Mouse (Mus musculus): Measurements from ENCODE around the gene Wdr70. TPM values are rescaled to one million over a fixed set of nuclear protein-coding genes. Genes with fewer than 3 reads are reported as not detected.

Wdr70 gene
- total RNA-seq (2023) = 10 to 100 TPM; 35.2 to 35.8 TPM

DNA sequence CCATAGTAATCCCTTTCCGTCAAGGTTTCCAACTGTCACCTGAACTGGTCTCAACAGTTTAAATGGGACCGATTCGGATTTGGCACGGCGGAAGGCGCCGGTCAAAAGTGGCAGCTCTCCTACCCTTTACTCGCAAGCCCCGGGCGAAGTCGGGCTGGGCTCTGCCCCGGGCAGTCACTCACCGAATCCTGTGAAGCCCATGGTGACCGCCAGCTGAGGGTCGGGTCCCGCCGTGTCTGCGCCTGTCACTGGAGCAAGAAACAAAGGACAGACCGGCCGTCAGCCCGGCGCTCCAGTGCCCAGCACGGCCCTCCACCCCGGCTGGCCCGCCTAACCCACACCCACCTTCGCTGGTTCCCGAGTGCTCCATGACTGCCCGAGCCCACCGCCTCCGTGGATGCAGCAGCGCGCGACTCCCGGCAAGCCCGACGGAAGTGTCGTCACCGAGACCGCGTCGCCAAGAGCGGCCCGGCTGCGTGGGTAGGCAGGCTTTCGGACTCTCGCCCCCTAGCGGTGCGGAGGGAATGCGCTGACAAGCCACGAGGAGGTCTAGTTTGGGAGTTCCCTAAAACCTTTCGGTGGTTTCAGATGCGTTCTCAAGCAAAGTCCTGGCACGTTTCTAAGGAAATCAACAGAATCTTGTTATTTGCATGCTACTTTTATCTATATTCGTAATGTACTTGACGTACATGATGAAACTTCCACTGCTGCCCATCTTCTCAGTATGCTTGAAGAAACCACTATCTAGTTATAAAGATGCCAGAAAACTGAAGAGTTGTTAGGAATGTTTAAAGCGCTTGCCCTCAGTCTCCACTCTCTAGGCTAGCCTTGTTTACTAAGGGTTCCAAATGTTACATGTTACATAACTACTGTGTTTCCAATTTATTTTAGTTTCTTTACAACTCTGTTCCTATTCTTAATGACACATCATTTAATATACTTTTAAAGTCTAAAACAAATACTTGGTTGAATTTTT is at the start of gene Wdr70:
Wdr70 (minus strand) TSS at position 436 of the 976 bp plus-strand sequence.

DNA sequence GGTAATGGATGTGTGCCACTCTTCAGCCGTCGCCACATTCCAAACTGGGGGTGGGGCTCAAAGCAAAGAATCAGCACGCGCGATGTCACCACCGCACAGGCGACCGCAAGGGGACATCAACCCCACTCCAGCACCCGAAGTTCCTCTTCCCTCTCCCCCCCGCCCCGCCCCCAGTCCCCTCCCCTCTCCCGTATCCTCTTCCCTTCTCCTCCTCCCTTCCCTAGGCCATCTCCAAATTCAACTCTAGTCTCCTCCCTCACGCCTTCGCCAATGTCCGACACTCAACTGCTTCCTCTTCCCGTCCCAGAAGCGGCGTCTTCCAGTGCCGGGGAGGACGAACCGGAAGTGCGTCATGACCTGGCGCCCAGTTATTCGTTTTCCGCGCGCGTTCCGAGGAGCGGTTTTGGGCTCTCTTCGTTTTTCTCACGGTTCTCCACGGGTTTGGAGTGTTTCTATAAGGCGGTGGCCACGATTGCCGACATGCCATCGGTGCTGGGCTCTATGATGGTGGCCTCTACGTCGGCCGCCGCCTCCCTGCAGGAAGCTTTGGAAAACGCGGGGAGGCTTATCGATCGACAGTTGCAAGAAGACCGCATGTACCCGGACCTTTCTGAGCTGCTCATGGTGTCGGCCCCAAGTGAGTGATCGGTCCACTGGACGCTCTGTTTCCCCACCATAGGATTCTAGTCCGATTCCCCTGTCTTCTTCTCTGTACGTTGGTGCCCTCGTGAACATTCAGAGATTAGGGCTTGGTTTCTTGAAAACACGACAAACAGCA is 10.1 kb upstream of the Wdr70 start, which contains the start of gene Nup155:
Nup155 (plus strand) TSS at position 308 of the 778 bp plus-strand sequence.

Other genes starting within 250 kb of the Wdr70 start
- gene Nup155, start 10.1 kb upstream of the Wdr70 start, total RNA-seq (2023) = 10 to 100 TPM; 35.1 to 36.0 TPM
- 10 to 100 TPM; 13.6 to 15.2 TPM for gene Cplane1, start 69.9 kb upstream of the Wdr70 start, total RNA-seq (2023)

Measured in B cell, adult 67 days (primary cell).